ENCODE assay signal across 8 mouse cellular contexts in genomic region chr8:92791999-92792398, GRCm38 (mm10). TPM values are rescaled to one million over a fixed set of nuclear protein-coding genes. Genes with fewer than 3 reads are reported as not detected.
A peak's percentile ranks its signal among the peaks of the same experiment; 100 is the strongest.
DNase-seq lines count a peak whose midpoint lies in the region; ATAC-seq and TF ChIP-seq lines count a peak whose summit lies in the region.
"Not testable (repeated sequence)": the region's sequence is repeated elsewhere in the genome, so short reads cannot be mapped to it uniquely, and the experiment has no call there.
"Had no signal": no experiment of that assay in that cellular context is flagged by ENCODE, and none has a peak within 500 bp of the region (broad histone marks: within the 10 kb centered on the region; RNA-seq: fewer than 3 reads in every experiment).

No protein-coding gene starts in this region.

- not testable (repeated sequence) for H3K4me2 ChIP-seq in intestine, postnatal 0 days (replicated peaks; ENCODE audit: low read depth); lung, embryonic 14.5 days

- not testable (repeated sequence) for H3K27ac ChIP-seq in intestine, postnatal 0 days (ENCODE audit: low read depth, low read length); liver, adult 2 months (replicated peaks; ENCODE audit: insufficient read depth, low read depth, low read length); lung, embryonic 14.5 days (ENCODE audit: low read depth)

- H3K36me3 ChIP-seq in intestine, postnatal 0 days (ENCODE audit: control insufficient read depth, insufficient read depth); liver, adult 2 months (ENCODE audit: control insufficient read depth, insufficient read depth, low read length); lung, embryonic 14.5 days (ENCODE audit: insufficient read depth): not testable (repeated sequence)

- not testable (repeated sequence) for H3K9ac ChIP-seq in intestine, postnatal 0 days (ENCODE audit: low read depth, low read length); liver, adult 2 months (ENCODE audit: low read depth, low read length); lung, embryonic 14.5 days

- peak; percentile 51 for DNase-seq in ES-CJ7 (ENCODE audit: low read depth, low spot score)
- DNase-seq in Patski (ENCODE audit: low read depth, low spot score); liver, adult 2 months (ENCODE audit: extremely low read depth, low read depth, low spot score); lung, embryonic 14.5 days: not testable (repeated sequence)
- peak; percentile 77 for DNase-seq in heart, adult 11 months
- DNase-seq in thymus, postnatal 4 days: peak; percentile 14

- not testable (repeated sequence) for TF ChIP-seq POLR2A in liver, adult 2 months (IDR thresholded peaks at IDR 0.05; ENCODE audit: extremely low read depth, insufficient read depth, low read length)

- in situ Hi-C loops in Patski (cut with MboI; ENCODE audit: low pct_unique_long_range_greater_than_20kb): not testable (repeated sequence)

- CTCF ChIA-PET in Patski (lab: Charles Lee): not testable (repeated sequence)

- H3K79me2 ChIP-seq in liver, adult 2 months (ENCODE audit: control insufficient read depth, insufficient read depth, low read length): not testable (repeated sequence)

- H3K4me3 ChIP-seq in intestine, postnatal 0 days (ENCODE audit: low read depth, low read length); liver, adult 2 months (ENCODE audit: insufficient read depth, low read depth, low read length); lung, embryonic 14.5 days (ENCODE audit: low read depth, low read length): not testable (repeated sequence)

- not testable (repeated sequence) for H3K4me1 ChIP-seq in intestine, postnatal 0 days (replicated peaks; ENCODE audit: control insufficient read depth, insufficient read depth, low read length); liver, adult 2 months (ENCODE audit: control insufficient read depth, insufficient read depth, low read length); lung, embryonic 14.5 days (ENCODE audit: insufficient read depth)

- peak; percentile 40 for TF ChIP-seq CTCF in Patski (IDR thresholded peaks at IDR 0.05)
- TF ChIP-seq CTCF in intestine, postnatal 0 days (IDR thresholded peaks at IDR 0.05; ENCODE audit: low read depth): peak; percentile 23
- peak; percentile 25; the same call in 1 of the 2 replicates for TF ChIP-seq CTCF in liver, adult 2 months (IDR thresholded peaks at IDR 0.05; ENCODE audit: low read depth, low read length)
- TF ChIP-seq CTCF in lung, embryonic 14.5 days (IDR thresholded peaks at IDR 0.05; ENCODE audit: low read depth): peak; percentile 32; the same call in 1 of the 2 replicates

- H3K9me3 ChIP-seq in intestine, postnatal 0 days (ENCODE audit: control insufficient read depth); lung, embryonic 14.5 days (ENCODE audit: low read depth, low read length): not testable (repeated sequence)

- H3K27me3 ChIP-seq in Patski; intestine, postnatal 0 days (replicated peaks; ENCODE audit: control insufficient read depth, insufficient read depth, low read length); liver, adult 2 months (ENCODE audit: control insufficient read depth, insufficient read depth, low read length); lung, embryonic 14.5 days (ENCODE audit: insufficient read depth, low read length): not testable (repeated sequence)

- POLR2A ChIA-PET in Patski (lab: Charles Lee): not testable (repeated sequence)

- 80% methylated on average over 2 of the region's 2 CpGs for WGBS in intestine, postnatal 0 days
- 77% methylated on average over 2 of the region's 2 CpGs for WGBS in liver, adult 2 months
- 77% methylated on average over 2 of the region's 2 CpGs for whole genome bisulfite sequencing in lung, embryonic 14.5 days

- not testable (repeated sequence) for ATAC-seq in Patski; intestine, postnatal 0 days; lung, embryonic 14.5 days (ENCODE audit: insufficient read depth)

RNA-seq across cellular contexts. Expression of gene Mmp2, which starts 35.1 kb away (rescaled TPM):
- 40.5 TPM for polyA plus RNA-seq in Patski (2021)
- 59.0 and 60.0 TPM in 2 replicates for polyA plus RNA-seq in intestine, postnatal 0 days (2015; fragmentation: Nextera tagmentation; extraction: Ambion mirVana)
- total RNA-seq in liver, adult 2 months (2014; rRNA removed): 1.9 TPM in 2 replicates
- 4.1 and 4.4 TPM in 2 replicates for polyA plus RNA-seq in liver, adult 2 months (2012; rRNA removed)
- 268 and 283 TPM in 2 replicates for polyA plus RNA-seq in lung, embryonic 14.5 days (2014; fragmentation: Nextera tagmentation; extraction: Ambion mirVana)
- total RNA-seq: CH12.LX had no signal
